Mouse (Mus musculus): ENCODE measurements around the gene Vpreb3. TPM values are rescaled to one million over a fixed set of nuclear protein-coding genes. Genes with fewer than 3 reads are reported as not detected.

The Vpreb3 gene
- total and polyA plus RNA-seq, 3 experiments, result 35.6 to 135 (median 90.1) TPM

DNA sequence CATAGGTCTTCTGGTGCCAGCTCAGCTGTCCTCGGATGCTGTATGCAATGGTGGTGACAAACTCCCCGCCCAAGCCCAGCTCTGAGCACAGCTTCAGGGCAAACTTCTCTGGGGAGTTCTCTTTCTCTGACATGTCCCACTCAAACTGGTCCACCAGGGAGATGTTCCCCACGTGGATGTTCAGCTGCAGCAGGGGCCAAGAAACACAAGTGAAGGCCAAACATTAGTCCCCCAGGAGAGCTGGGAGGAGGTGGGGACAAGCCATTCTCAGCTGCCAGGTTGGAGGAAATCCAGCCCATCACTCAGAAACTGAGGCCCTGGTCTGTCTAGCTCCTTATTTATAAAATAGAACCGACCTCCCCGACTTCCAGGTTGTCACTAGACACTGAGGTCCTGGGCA is 38.5 kb upstream of the Vpreb3 start:
- H3K27me3 ChIP-seq (replicated peaks), result no peaks in the 10 kb centered on the region
- in situ Hi-C loops (cut with MboI; ENCODE audit: low pct_ligation_motif_present, low pct_unique_long_range_greater_than_20kb, low sequenced_read_pairs), result no loop called here
- no peak for DNase-seq (ENCODE audit: extremely low read depth)
- H3K9ac ChIP-seq (ENCODE audit: insufficient read depth, low read depth), result no peak overlapping the region
- no peaks in the 10 kb centered on the region for H3K9me3 ChIP-seq (replicated peaks; ENCODE audit: low read length)
- H3K36me3 ChIP-seq (replicated peaks in 1 of 2; ENCODE audit: control insufficient read depth in 1 of 2, insufficient read depth in 1 of 2, low read length in 1 of 2), result peaks cover 71 to 90% of the 10 kb centered on the region in 2 experiments
- H3K4me1 ChIP-seq (ENCODE audit: control insufficient read depth in 1 of 2, insufficient read depth in 2 of 2), result peaks cover 0 to 8% of the 10 kb centered on the region in 2 experiments; a peak in 1 of 4 replicates
- H3K79me2 ChIP-seq (replicated peaks; ENCODE audit: control insufficient read depth, extremely low read depth, insufficient read depth, poor library complexity, severe bottlenecking), result no peaks in the 10 kb centered on the region; the same call in 1 of the 2 replicates
- no peak overlapping the region for H3K4me3 ChIP-seq (replicated peaks in 1 of 3; ENCODE audit: low read depth in 2 of 3, low read length in 2 of 3, poor library complexity in 1 of 3)
- H3K27ac ChIP-seq (ENCODE audit: insufficient read depth, low read depth), result no peak overlapping the region
- dilution Hi-C loops (cut with MboI; ENCODE audit: extremely low pct_ligation_motif_present, extremely low pct_unique_long_range_greater_than_20kb, low sequenced_read_pairs), result no loop called here
- no peak overlapping the region for H3K4me2 ChIP-seq (ENCODE audit: insufficient read depth, low read depth, poor library complexity, severe bottlenecking)
- TF ChIP-seq JUND (conservative IDR thresholded peaks at IDR 0.05; ENCODE audit: low read depth, low read length) (no peak), ZNF384 (IDR thresholded peaks at IDR 0.05; ENCODE audit: low read depth, low read length) (no peak), MEF2A (IDR thresholded peaks at IDR 0.05; ENCODE audit: borderline replicate concordance, low read depth, low read length) (no peak), RAD21 (IDR thresholded peaks at IDR 0.05; ENCODE audit: low read depth, low read length) (no peak), TCF12 (IDR thresholded peaks at IDR 0.05; ENCODE audit: low read depth, low read length) (no peak), ELF1 (IDR thresholded peaks at IDR 0.05; ENCODE audit: low read depth, low read length) (no peak), MAZ (IDR thresholded peaks at IDR 0.05; ENCODE audit: low read depth, low read length) (no peak)

GRCm38 (mm10) chr10:75906882-75907281 is 36.0 kb upstream of the Vpreb3 start:
- no peak overlapping the region for H3K4me2 ChIP-seq (ENCODE audit: insufficient read depth, low read depth, poor library complexity, severe bottlenecking)
- no peaks in the 10 kb centered on the region for H3K27me3 ChIP-seq (replicated peaks)
- dilution Hi-C loops (cut with MboI; ENCODE audit: extremely low pct_ligation_motif_present, extremely low pct_unique_long_range_greater_than_20kb, low sequenced_read_pairs) (no loop called here), in situ Hi-C loops (cut with MboI; ENCODE audit: low pct_ligation_motif_present, low pct_unique_long_range_greater_than_20kb, low sequenced_read_pairs) (no loop called here)
- no peaks in the 10 kb centered on the region for H3K9me3 ChIP-seq (replicated peaks; ENCODE audit: low read length)
- peak; percentile 63 for TF ChIP-seq JUND (conservative IDR thresholded peaks at IDR 0.05; ENCODE audit: low read depth, low read length)
- TF ChIP-seq ETS1 (conservative IDR thresholded peaks at IDR 0.05; ENCODE audit: low read depth, low read length), result peak; percentile 63
- 0 out of 2 replicates have a peak, but pooled peaks have one; percentile 37 for TF ChIP-seq JUN (IDR thresholded peaks at IDR 0.05; ENCODE audit: insufficient read depth, low read depth, low read length)
- peak; percentile 38; the same call in 1 of the 2 replicates for TF ChIP-seq TCF12 (IDR thresholded peaks at IDR 0.05; ENCODE audit: low read depth, low read length)
- TF ChIP-seq HCFC1 (IDR thresholded peaks at IDR 0.05; ENCODE audit: low read depth, low read length), result no peak
- peak; percentile 37; the same call in 1 of the 2 replicates for TF ChIP-seq EP300 (IDR thresholded peaks at IDR 0.05; ENCODE audit: low read length)
- no peaks in the 10 kb centered on the region for H3K79me2 ChIP-seq (replicated peaks; ENCODE audit: control insufficient read depth, extremely low read depth, insufficient read depth, poor library complexity, severe bottlenecking)
- H3K9ac ChIP-seq (ENCODE audit: insufficient read depth, low read depth), result no peak overlapping the region
- H3K36me3 ChIP-seq (replicated peaks in 1 of 2; ENCODE audit: control insufficient read depth in 1 of 2, insufficient read depth in 1 of 2, low read length in 1 of 2), result peaks cover 76 to 90% of the 10 kb centered on the region in 2 experiments
- H3K4me3 ChIP-seq (replicated peaks in 1 of 3; ENCODE audit: low read depth in 2 of 3, low read length in 2 of 3, poor library complexity in 1 of 3), result no peak overlapping the region
- H3K27ac ChIP-seq (ENCODE audit: insufficient read depth, low read depth), result no peak overlapping the region
- peak; percentile 35 for DNase-seq (ENCODE audit: extremely low read depth)
- H3K4me1 ChIP-seq (ENCODE audit: control insufficient read depth in 1 of 2, insufficient read depth in 2 of 2), result peaks cover 0 to 7% of the 10 kb centered on the region in 2 experiments; a peak in 1 of 4 replicates

- Histone ChIP-seq H3K4me1 (ENCODE audit: control insufficient read depth in 1 of 2, insufficient read depth in 2 of 2) (peaks cover 0 to 10% of the 10 kb centered on the region in 2 experiments; a peak in 1 of 4 replicates), H3K9ac (ENCODE audit: insufficient read depth, low read depth) (no peak overlapping the region), H3K4me3 (replicated peaks in 1 of 3; ENCODE audit: low read depth in 2 of 3, low read length in 2 of 3, poor library complexity in 1 of 3) (no peak overlapping the region), H3K36me3 (replicated peaks in 1 of 2; ENCODE audit: control insufficient read depth in 1 of 2, insufficient read depth in 1 of 2, low read length in 1 of 2) (peaks cover 66 to 87% of the 10 kb centered on the region in 2 experiments), H3K9me3 (replicated peaks; ENCODE audit: low read length) (no peaks in the 10 kb centered on the region), H3K27me3 (replicated peaks) (no peaks in the 10 kb centered on the region), H3K27ac (ENCODE audit: insufficient read depth, low read depth) (no peak overlapping the region), H3K4me2 (ENCODE audit: insufficient read depth, low read depth, poor library complexity, severe bottlenecking) (no peak overlapping the region), H3K79me2 (replicated peaks; ENCODE audit: control insufficient read depth, extremely low read depth, insufficient read depth, poor library complexity, severe bottlenecking) (no peaks in the 10 kb centered on the region; the same call in 1 of the 2 replicates)
- TF ChIP-seq CTCF (conservative IDR thresholded peaks at IDR 0.05 in 1 of 2, IDR thresholded peaks at IDR 0.05 in 1 of 2; ENCODE audit: low read depth in 2 of 2, low read length in 2 of 2) (no peak), ETS1 (conservative IDR thresholded peaks at IDR 0.05; ENCODE audit: low read depth, low read length) (no peak), MAFK (IDR thresholded peaks at IDR 0.05; ENCODE audit: insufficient replicate concordance, low read length) (no peak), USF1 (IDR thresholded peaks at IDR 0.05; ENCODE audit: low read depth, low read length) (no peak), MYC (IDR thresholded peaks at IDR 0.05; ENCODE audit: low read depth, low read length) (no peak), E2F4 (IDR thresholded peaks at IDR 0.05; ENCODE audit: insufficient replicate concordance, low read depth, low read length) (no peak), ZMIZ1 (IDR thresholded peaks at IDR 0.05; ENCODE audit: low read depth, low read length) (no peak), SIN3A (IDR thresholded peaks at IDR 0.05; ENCODE audit: low read length) (no peak), NRF1 (IDR thresholded peaks at IDR 0.05; ENCODE audit: low read depth, low read length) (no peak), IRF4 (IDR thresholded peaks at IDR 0.05; ENCODE audit: low read depth, low read length) (no peak), UBTF (IDR thresholded peaks at IDR 0.05; ENCODE audit: low read depth, low read length) (no peak), USF2 (conservative IDR thresholded peaks at IDR 0.05; ENCODE audit: low read depth, low read length) (no peak), JUN (IDR thresholded peaks at IDR 0.05; ENCODE audit: insufficient read depth, low read depth, low read length) (no peak), PAX5 (IDR thresholded peaks at IDR 0.05; ENCODE audit: low read length) (no peak)
- no peak for DNase-seq (ENCODE audit: extremely low read depth)
- in situ Hi-C loops (cut with MboI; ENCODE audit: low pct_ligation_motif_present, low pct_unique_long_range_greater_than_20kb, low sequenced_read_pairs), result no loop called here
- dilution Hi-C loops (cut with MboI; ENCODE audit: extremely low pct_ligation_motif_present, extremely low pct_unique_long_range_greater_than_20kb, low sequenced_read_pairs), result no loop called here
These were observed 32.2 kb upstream of the Vpreb3 start for GRCm38 (mm10) chr10:75910698-75911097.

All from CH12.LX (cell line).